Mouse (Mus musculus) cortical plate, adult 2 months (tissue): Measurements from ENCODE around the gene Lrrc36.

ENCODE experiments used
- CTCF ChIP-seq: fragments of 200-500 bp; IDR thresholded peaks from 2 replicates; pipeline ENCODE4 v1.5.1; 2011; ENCODE audit warnings: mild to moderate bottlenecking, control low read depth, low read length; ENCODE audit not compliant: insufficient read depth; ENCODE audit errors: extremely low read depth
- POLR2A ChIP-seq: fragments of 200-500 bp; IDR thresholded peaks from 2 replicates; pipeline ENCODE4 v1.6.1; 2011; ENCODE audit warnings: mild to moderate bottlenecking, low read length, control low read depth; ENCODE audit not compliant: insufficient read depth; ENCODE audit errors: extremely low read depth

GRCm38 (mm10) chr8:105400016-105400415 lies 13.4 kb upstream of the Lrrc36 start:
- no peak for TF ChIP-seq CTCF
- TF ChIP-seq POLR2A = no peak
